Mouse (Mus musculus): ENCODE results near the gene Slc9a8.

Gene Slc9a8

DNA sequence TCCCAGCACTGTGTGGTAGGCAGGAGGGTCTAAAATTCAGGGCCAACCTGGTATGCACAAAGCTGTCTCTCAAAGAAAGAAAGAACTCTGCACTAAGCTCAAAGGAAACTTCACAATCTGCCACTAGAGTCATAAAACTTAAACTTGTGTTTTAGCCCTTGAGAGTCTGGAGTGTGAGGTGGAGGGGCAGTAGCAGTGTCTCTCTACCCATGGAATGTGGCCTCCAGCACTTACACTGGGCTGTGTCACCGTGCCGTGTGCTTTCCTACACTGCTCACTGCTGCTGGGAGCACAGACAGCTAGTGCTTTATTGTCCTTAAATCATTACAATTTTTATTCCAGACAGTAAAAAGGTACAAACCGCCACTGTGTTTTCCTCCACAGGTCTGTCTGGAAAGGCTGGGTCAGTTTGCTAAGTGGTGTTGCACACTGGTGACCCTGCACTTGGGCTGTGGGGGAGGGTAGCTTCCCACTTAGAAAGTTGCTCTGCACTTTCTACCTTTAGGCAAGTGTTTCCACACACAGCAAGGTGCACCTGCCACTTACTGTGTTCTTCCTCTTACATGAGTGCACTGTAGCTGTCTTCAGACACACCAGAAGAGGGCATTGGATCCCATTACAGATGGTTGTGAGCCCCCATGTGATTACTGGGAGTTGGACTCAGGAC, 86.3 kb downstream of the Slc9a8 start:
- no peak for DNase-seq (ENCODE audit: low read depth, low spot score)

DNA sequence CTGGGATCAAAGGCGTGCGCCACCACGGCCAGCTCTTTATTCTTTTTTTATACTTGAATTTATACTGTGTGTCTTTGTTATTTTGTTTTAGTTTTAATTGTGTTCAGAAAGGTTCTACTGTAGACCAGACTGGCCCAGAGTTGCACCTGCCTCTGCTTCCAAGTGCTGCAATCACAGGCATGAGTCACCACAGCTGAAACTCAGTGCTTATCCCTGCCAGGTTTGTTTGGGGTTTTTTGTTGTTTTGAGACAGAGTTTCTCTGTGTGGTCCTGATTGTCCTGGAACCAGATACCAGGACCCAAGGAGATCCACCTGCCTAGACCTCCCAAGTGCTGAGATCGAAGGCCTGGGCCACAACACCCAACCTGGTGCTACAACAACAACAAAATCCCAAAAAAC, 87.1 kb downstream of the Slc9a8 start:
- no peak for DNase-seq (ENCODE audit: low read depth, low spot score)

GRCm38 (mm10) chr2:167510485-167510884, 89.0 kb downstream of the Slc9a8 start:
- peak; percentile 35 for DNase-seq (ENCODE audit: low read depth, low spot score)

DNA sequence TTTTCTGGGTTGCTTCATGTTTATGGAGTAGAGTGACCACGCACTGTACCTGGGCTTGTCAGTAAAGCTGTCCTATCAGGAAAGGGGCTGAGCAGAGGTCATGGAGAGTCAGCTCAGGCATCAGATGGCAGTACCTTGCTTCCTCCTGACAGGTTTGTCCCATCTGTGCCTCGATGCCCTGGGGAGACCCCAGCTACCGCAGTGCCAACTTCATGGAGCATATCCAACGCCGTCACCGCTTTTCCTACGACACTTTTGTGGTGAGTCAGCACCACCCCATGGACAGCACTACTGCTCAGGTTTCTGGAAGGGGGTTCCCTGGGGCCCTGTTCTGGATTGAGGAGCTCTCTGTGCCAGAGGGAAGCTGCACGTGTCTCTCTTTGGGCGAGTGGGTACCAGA, 90.9 kb downstream of the Slc9a8 start:
- DNase-seq (ENCODE audit: low read depth, low spot score): no peak

DNA sequence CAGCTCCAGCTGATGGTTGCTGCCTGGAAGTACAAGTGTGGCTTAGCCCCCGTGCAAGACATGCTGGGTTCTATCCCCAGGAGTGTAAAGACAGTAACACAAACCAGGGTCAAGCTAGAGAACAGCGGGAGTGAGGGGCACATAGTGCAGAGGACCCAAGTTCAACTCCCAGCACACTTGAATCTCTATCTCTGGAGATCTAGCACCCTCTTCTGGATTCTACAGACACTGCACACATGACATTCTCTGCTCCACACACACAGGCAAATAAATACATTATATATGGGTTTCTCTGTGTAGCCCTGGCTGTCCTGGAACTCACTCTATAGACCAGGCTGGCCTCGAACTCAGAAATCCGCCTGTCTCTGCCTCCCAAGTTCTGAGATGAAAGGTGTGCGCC, 91.5 kb downstream of the Slc9a8 start:
- DNase-seq (ENCODE audit: low read depth, low spot score): peak; percentile 45

GRCm38 (mm10) chr2:167514641-167515040, 93.1 kb downstream of the Slc9a8 start:
- DNase-seq (ENCODE audit: low read depth, low spot score): no peak

- DNase-seq (ENCODE audit: low read depth, low spot score): no peak
Observed at GRCm38 (mm10) chr2:167515688-167516087, 94.2 kb downstream of the Slc9a8 start.

DNA sequence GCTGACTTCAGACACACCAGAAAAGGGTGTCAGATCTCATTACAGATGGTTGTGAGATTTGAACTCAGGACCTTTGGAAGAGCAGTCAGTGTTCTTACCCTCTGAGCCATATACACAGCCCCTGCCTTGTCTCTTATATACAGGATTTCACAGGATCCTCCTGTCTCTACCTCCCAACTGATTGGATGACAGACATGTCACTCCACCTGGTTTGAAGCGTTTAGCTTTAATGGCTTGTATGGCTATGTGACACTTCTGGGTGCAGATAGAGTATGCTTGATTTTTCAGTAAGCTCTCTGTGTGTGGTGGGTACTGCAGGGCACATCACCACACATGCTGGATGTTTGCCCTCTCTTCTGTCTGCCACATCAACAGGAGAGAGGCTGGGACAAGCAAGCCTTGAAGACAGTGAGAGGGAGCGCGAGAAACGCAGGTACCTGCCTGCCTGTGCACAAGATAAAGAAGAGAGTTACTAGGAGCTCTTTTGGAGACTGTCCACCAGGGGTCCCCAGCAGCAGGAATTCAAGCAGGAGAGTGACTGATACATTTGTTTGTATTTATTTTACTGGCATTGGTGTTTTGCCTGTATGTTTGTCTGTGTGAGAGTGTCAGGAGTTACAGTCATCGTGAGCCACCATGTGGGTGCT, 98.2 kb downstream of the Slc9a8 start:
- DNase-seq (ENCODE audit: low read depth, low spot score): peak; percentile 52

Data from A20 (cell line).